Mouse (Mus musculus) cortical plate, adult 2 months (tissue): ENCODE measurements around the gene 1110059E24Rik.

Experiments used
- CTCF ChIP-seq: fragments of 200-500 bp; IDR thresholded peaks from 2 replicates; pipeline ENCODE4 v1.5.1; 2011; ENCODE audit warnings: mild to moderate bottlenecking, control low read depth, low read length; ENCODE audit not compliant: insufficient read depth; ENCODE audit errors: extremely low read depth
- POLR2A ChIP-seq: fragments of 200-500 bp; IDR thresholded peaks from 2 replicates; pipeline ENCODE4 v1.6.1; 2011; ENCODE audit warnings: mild to moderate bottlenecking, low read length, control low read depth; ENCODE audit not compliant: insufficient read depth; ENCODE audit errors: extremely low read depth

GRCm38 (mm10) chr19:21615801-21616200 is 37.0 kb downstream of the 1110059E24Rik start:
- TF ChIP-seq POLR2A (no peak), CTCF (no peak)
